13 mouse cellular contexts compared by ENCODE assay signal in genomic region chr13:108084086-108084485, GRCm38 (mm10).
"Had no signal": no experiment of that assay in that cellular context is flagged by ENCODE, and none has a peak within 500 bp of the region (broad histone marks: within the 10 kb centered on the region; RNA-seq: fewer than 3 reads in every experiment).

No protein-coding gene starts in this region.

- H3K27me3 ChIP-seq: limb, embryonic 12.5 days; liver, embryonic 13.5 days; lung, embryonic 15.5 days; megakaryocyte, embryonic 14.5 days; midbrain, embryonic 13.5 days had no signal

- H3K9me3 ChIP-seq: limb, embryonic 12.5 days; liver, embryonic 13.5 days; lung, embryonic 15.5 days; megakaryocyte, embryonic 14.5 days; midbrain, embryonic 13.5 days had no signal

- DNase-seq: liver; liver, embryonic 13.5 days; liver, postnatal 0 days; lung, postnatal 14 days; right cerebral cortex, postnatal 14 days; thymus, adult 18-20 months; thymus, postnatal 14 days had no signal

- H3K4me2 ChIP-seq: limb, embryonic 12.5 days; liver, embryonic 13.5 days; lung, embryonic 15.5 days; midbrain, embryonic 13.5 days had no signal

- H3K36me3 ChIP-seq: limb, embryonic 12.5 days; liver, embryonic 13.5 days; lung, embryonic 15.5 days; midbrain, embryonic 13.5 days had no signal

- ATAC-seq: liver, postnatal 0 days; midbrain, embryonic 13.5 days had no signal

- H3K27ac ChIP-seq: kidney, postnatal 0 days; limb, embryonic 12.5 days; liver, embryonic 13.5 days; lung, embryonic 15.5 days; macrophage; midbrain, embryonic 13.5 days had no signal

- H3K9ac ChIP-seq: limb, embryonic 12.5 days; liver, embryonic 13.5 days; liver, postnatal 0 days; lung, embryonic 15.5 days; midbrain, embryonic 13.5 days had no signal

- H3K4me3 ChIP-seq: limb, embryonic 12.5 days; liver, embryonic 13.5 days; lung, embryonic 15.5 days; megakaryocyte, embryonic 14.5 days; midbrain, embryonic 13.5 days had no signal

- H3K4me1 ChIP-seq: limb, embryonic 12.5 days; liver, embryonic 13.5 days; lung, embryonic 15.5 days; midbrain, embryonic 13.5 days had no signal
